Mouse (Mus musculus) left cerebral cortex, adult 2 months (tissue): ENCODE results near the gene Gm5767. TPM values are rescaled to one million over a fixed set of nuclear protein-coding genes. Genes with fewer than 3 reads are reported as not detected.

Source experiments
- DNase-seq, 2 experiments: peaks; one replicate each; pipeline ENCODE4 v3.0.0; 2021 to 2022; ENCODE audit warnings: low spot score in 2 of 2, mixed read lengths in 1 of 2; ENCODE audit errors: extremely low spot score in 1 of 2
- H3K27ac ChIP-seq: fragments of 200-600 bp; 2 replicates; pipeline ENCODE4 v1.8.1; 2022
- H3K4me3 ChIP-seq: fragments of 200-600 bp; 2 replicates; pipeline ENCODE4 v1.8.1; 2022
- CTCF ChIP-seq: fragments of 200-600 bp; IDR thresholded peaks from 2 replicates; pipeline ENCODE4 v1.8.1; 2022; ENCODE audit warnings: antibody characterized with exemption, mild to moderate bottlenecking, moderate library complexity
- intact Hi-C: fragments of 180-260 bp; cut with DNase I; formaldehyde crosslinking; loops from one replicate; pipeline ENCODE4 v1.15.1; 2025
- total RNA-seq, 2 experiments: library from RNA; stranded (reverse); gene quantifications; 2 replicates each; pipeline ENCODE4 v1.2.3; 2021

The Gm5767 gene
- total RNA-seq, 2 experiments from 2014 or later = not detected

DNA sequence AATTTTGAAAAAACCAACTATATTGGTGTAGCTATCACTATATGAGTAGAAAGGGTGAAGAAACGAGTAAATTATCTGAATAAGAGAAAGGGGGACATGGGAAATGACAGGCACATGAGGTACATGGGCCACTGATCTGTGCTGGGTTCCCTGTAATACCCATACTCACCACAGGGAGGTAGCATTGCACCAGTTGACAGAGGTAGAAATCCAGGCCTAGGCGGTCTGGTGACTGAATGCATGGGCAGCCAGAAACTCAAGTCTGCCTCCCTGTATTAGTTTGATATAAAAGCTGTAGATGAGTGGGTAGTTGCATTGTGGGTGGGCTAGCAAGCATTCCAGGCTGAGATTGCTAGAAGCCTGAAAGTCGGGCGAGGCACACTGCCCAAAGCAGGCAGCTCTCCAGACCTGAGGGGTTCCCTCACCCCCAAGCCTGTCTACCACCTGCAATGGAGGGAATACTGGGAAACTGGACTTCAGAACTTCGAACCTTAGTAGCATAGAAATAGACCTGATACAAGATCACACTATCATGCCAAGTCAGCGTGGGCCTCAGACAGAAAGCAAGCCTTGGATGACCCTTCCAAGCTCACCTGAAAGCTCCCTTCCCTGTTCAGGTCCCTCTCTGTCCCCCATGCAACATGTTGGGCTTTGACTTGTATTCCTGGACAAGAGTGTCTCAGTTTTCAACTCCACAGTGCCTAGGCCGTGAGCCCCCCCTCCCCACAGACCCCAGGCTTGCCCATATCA lies 5.7 kb downstream of the Gm5767 start:
- intact Hi-C loops = loop anchor here (1.0 to 10.0 kb wide), 3 partner anchors 83 to 183 kb away; partner anchors contain the start of gene 1810013L24Rik
- peak; percentile 98 for TF ChIP-seq CTCF
- Histone ChIP-seq H3K4me3 (no peak overlapping the region), H3K27ac (no peak overlapping the region; the same call in 1 of the 2 replicates)
- DNase-seq = peak; percentile 69 to 79

DNA sequence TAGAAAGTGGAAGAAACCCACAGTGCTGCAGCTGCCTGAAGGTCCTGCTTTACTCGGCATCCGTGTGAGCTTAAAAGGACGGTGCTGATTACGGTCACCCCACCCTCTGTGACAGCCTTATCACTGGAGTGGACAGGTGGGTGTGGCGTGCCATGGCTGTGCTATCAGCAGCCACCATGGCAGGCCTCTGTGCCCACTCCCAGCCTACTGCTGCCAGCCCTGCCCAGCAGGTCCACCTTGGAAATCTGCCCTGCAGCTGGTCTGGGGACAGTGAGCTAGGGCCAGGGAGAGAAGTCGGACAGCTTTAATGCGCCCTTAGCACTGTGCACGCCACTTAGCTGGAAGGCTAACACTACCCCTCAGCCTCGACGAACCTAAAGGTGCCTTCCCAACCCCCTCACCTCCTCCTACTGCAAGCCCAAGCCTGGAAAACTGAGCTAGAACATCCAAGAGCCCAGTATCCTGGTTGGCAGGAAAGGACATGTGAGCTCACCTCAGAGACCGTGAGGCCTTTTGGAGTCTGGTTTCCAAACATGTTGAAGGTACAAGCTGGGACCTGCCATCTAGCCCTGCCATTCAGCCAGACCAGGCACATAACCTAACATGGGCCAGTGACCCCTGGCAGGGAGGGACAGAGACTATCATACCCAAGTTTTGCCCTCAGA lies 6.4 kb downstream of the Gm5767 start:
- no peak overlapping the region for H3K27ac ChIP-seq
- no peak for TF ChIP-seq CTCF
- H3K4me3 ChIP-seq = no peak overlapping the region
- intact Hi-C loops = loop anchor here (1.0 to 10.0 kb wide), 3 partner anchors 82 to 182 kb away; partner anchors contain the start of gene 1810013L24Rik
- DNase-seq = no peak

DNA sequence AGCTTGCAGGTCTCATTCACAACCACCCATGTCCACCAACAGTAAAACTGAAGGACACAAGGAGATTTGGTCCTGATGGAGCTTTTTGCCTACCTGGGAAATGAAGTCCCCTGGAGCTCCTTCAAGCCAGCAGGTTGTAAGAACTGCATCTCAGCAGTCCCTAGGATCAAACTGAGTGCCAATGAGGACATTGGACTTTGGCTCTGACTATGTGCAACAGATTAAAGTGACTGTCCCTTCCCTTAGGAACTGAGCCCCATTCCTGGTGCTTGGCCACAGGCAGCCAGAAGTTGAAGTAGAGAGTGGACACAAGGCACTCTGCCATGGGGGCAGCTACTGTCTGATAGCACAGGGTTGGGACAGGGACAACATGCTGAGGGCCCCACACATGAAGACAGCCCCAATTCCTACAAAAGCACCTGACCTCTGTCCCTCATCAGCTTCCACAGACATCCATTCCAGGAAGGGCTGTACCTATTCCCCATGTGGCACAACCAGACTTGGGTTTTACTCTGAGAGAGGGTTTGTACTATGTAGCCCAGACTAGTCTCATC lies 7.1 kb downstream of the Gm5767 start:
- no peak for DNase-seq
- intact Hi-C loops = loop anchor here (2.0 to 10.0 kb wide), 2 partner anchors 147 to 181 kb away; partner anchors contain the start of gene 1810013L24Rik
- no peak for TF ChIP-seq CTCF
- H3K4me3 ChIP-seq = no peak overlapping the region
- no peak overlapping the region for H3K27ac ChIP-seq

DNA sequence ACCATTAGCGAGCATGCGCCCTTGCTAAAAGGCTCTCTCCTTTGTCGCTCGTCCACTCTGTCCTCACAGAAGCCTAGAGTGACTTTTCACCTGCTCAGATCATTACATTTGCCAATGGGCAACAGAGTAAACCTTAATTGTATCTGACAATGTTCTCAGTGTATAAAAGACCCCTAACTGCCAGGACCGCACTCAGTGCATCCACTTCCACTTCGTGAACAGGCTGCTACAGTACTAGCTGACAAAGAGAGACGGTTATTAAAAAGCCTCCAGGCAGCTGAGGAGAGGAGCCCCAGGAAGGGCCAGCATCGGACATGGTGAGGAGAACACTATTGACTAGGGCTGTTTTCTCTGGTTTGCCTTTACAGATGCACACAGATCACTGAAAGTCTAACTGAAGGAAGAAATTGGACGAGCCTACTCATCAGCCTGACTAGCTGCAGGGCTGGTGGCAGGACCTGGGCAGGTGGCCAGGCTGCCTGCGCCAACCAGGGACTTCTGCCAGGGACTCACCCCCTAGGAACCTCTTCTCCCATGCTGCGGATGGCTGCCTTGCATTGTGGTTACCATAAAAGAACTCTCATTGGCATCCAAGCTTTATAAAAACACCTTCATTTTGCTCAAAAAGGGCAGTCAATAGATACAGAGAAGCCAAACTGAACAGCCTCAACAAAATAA lies 9.5 kb downstream of the Gm5767 start:
- H3K27ac ChIP-seq = no peak overlapping the region

DNA sequence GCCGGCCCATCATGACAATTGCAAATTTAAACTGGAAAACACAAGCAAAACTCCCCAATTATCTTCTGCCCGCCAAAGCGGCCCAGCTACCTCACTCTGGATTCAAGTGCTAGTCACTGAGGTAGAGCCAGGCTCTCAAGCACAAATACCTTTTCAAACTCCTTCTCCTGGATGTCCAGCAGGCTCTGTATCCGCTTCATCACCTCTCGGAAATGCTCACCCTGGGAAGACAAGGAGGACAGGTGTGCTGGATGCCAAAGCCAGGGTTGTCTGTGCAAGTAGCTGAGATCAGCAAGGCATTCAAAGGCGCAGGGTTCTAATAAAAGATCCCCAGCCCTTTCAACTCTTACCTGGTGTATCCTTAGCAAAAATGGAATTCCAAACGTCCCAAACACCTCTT lies 10.6 kb downstream of the Gm5767 start:
- TF ChIP-seq CTCF = no peak
- H3K27ac ChIP-seq = no peak overlapping the region
- no peak for DNase-seq
- intact Hi-C loops = no loop called here
- H3K4me3 ChIP-seq = no peak overlapping the region

More for the DNA sequence above, 9.5 kb downstream of the Gm5767 start:
- intact Hi-C loops = loop anchor here (10.0 kb wide), 1 partner anchor 145 kb away; the partner anchor contains the start of gene 1810013L24Rik
- no peak for TF ChIP-seq CTCF
- no peak overlapping the region for H3K4me3 ChIP-seq
- DNase-seq = peak in 1 of 2 experiments; percentile 49

DNA sequence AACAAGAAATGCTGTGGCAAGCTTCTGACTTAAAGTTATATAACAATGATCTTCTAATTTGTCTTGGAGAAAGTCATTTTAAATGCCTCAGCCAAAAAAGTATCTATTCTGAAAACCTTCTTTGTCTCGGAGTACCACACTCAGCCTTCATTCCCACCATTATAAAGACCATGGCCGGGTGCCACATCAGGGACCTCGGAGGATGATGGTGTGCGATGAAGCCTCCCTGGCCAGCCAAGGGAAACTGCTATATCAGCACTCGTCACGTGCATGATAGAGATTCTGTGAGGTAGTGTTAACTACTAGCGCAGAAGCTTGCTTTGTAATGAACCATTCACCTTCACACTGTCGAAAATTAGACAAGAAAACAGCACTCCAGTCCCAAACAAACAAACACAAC lies 19.0 kb downstream of the Gm5767 start:
- no peak overlapping the region for H3K27ac ChIP-seq
- DNase-seq = no peak
- no peak overlapping the region for H3K4me3 ChIP-seq
- intact Hi-C loops = no loop called here
- TF ChIP-seq CTCF = no peak

DNA sequence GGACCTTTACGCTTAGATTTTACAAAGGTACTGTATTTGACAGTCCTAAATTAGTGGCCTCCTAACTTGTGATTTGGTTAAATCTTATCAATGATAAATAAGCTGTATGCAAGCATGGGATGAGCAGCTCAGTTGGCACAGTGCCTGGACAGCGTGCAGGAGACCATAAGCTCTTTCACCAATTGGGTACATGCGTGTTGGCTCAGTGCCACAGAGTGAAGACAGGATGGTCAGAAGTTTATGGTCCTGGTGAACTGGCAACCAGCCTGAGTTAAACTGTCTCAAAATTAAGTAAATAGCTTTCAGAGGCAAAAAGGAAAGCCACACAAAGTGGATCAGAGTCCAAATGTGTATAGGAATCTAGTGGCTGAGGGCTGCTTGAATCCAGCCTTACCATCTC lies 20.0 kb downstream of the Gm5767 start:
- no peak for DNase-seq
- H3K27ac ChIP-seq = no peak overlapping the region
- no peak overlapping the region for H3K4me3 ChIP-seq
- intact Hi-C loops = no loop called here
- no peak for TF ChIP-seq CTCF

DNA sequence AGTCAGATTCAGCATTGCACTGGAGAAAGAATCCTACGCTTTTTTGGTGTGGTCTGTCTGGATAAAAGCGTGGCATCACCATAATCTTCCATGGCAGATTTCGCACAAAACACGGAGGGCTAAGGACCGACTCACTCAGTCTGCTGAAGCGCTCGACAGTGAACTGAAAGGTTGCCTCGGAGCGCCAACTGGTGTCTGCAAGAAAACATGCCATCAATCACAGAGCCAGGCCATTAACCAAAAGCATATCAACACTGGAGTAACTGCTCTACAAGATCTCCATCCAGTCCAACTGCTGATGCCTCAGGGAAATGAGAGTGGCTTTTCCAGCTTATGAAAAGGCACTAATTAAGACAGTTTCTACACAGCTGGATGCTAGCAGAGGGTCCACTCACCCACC lies 31.4 kb downstream of the Gm5767 start:
- no peak for DNase-seq
- Histone ChIP-seq H3K4me3 (no peak overlapping the region), H3K27ac (no peak overlapping the region)
- intact Hi-C loops = no loop called here
- TF ChIP-seq CTCF = no peak; the same call in none of the 2 replicates

DNA sequence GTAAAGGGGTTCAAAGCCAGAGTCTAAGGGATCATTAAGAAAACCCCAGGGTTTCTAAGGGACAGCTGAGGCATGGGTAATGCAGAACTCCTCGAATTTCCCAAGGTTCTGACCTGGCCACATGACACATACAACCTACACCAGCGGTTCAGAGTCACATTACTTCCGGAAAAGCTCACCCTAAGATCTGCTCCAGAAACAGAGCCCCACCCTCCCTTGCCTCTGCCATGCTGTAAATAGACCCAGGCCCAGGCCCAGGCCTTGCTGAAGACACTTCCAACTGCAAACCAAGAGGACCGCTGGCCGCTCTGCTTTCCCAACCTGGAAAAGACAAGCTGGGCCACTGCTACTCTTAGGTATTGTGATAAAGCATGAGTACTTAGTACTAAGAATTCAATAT lies 34.3 kb downstream of the Gm5767 start:
- intact Hi-C loops = no loop called here

DNA sequence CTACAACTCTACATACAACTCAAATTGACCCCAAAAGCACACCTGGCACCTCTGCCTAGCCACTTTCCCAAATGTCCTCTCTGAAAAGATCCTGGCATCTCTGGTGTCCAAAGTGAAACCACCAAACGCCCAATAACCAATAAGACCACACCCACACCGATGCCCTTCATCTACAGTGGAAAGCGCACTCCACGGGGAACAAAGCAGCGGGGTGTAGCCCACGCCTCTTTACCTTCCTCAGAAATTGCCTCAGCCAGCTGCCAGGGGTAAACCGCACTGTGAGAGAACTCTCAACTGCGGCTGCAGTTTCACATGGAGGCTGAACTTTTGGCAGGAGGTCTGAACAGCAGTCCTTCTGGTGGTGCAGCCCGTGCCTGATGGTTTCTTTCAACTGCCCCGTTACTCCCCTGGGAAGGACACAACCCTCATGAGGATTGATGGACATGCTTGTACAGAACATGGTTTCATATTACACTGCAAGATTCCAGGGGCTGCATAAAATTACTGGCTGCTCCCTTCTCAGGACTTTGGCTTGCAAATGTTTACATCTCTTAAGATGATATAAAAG lies 35.0 kb downstream of the Gm5767 start:
- intact Hi-C loops = no loop called here
- TF ChIP-seq CTCF = no peak

More for the DNA sequence above, 34.3 kb downstream of the Gm5767 start:
- no peak for DNase-seq
- TF ChIP-seq CTCF = no peak
- Histone ChIP-seq H3K27ac (no peak overlapping the region), H3K4me3 (no peak overlapping the region)

DNA sequence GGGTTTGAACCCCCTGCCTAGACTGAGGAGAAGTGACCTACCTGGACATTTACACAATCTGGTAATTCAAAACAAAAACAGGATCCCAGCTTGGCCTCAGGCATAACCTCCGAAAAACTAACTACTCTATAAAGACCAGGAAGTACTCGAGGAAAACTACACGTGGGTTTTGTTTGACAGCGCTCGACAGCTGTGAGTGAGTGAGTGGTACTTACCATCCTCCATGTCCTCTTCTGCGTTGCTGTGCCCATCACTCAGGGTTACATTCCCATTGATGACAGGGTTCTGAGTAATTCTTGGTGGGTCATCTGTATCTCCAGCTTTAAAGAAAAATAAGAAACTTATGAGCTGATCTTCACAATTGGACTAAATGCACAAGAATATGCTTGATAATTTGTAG lies 35.7 kb downstream of the Gm5767 start:
- no peak for DNase-seq
- no peak overlapping the region for H3K4me3 ChIP-seq
- intact Hi-C loops = no loop called here
- TF ChIP-seq CTCF = no peak
- no peak overlapping the region for H3K27ac ChIP-seq

More for the DNA sequence above, 35.0 kb downstream of the Gm5767 start:
- H3K4me3 ChIP-seq = no peak overlapping the region
- DNase-seq = no peak
- H3K27ac ChIP-seq = no peak overlapping the region
